Mouse (Mus musculus): ENCODE data around the gene Loxl4. TPM values are rescaled to one million over a fixed set of nuclear protein-coding genes. Genes with fewer than 3 reads are reported as not detected.

Loxl4 gene
- polyA plus RNA-seq, 1 experiment, result 13.3 TPM

DNA sequence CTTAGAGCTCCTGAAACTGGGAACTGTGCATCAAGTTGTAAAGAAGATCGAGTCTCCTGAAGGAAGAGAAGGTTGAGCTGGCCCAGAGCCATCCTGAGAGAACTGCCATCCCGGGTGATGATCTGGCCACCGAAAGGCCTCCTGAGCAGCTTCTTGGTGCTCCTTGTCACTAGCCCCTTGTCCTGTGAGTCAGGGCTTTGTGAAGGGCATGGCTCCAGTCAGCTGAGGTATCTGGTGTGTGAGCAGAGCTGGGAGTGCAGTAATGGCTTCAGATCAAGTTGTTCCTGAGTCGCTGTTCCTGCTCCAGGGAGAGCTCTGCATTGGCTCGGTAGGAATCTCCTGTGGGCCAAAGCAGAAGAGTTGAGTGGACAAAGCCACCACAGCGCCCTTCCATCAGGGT lies 17.5 kb downstream of the Loxl4 start:
- TF ChIP-seq CTCF (IDR thresholded peaks at IDR 0.05; ENCODE audit: borderline replicate concordance, insufficient read depth, low read length) (no peak), POLR2A (IDR thresholded peaks at IDR 0.05; ENCODE audit: low read depth, low read length) (no peak)
- Histone ChIP-seq H3K4me1 (ENCODE audit: control insufficient read depth, insufficient read depth, low read length) (no peaks in the 10 kb centered on the region), H3K27ac (ENCODE audit: insufficient read depth, low read length) (no peak overlapping the region), H3K4me3 (ENCODE audit: insufficient read depth, low read length) (no peak overlapping the region)

DNA sequence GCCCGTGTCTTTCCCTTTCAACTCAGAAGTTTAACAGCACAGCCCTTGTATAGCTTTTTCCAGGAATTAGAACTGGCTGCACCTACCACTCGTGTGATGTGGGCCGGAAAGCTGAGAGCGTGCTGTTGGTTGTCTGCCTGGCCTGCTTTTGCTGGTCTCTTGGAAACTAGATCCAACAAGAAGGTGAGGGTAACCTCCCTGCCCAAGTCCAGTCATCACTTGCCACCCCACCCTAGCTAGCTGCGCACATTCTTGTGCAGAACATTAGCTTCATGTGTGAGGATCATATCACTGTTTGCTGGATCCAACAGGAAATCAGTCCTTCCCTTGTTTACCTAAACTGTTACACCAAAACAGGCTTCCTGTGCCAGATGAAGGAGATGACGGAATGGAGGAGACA lies 19.2 kb downstream of the Loxl4 start:
- H3K4me1 ChIP-seq (ENCODE audit: control insufficient read depth, insufficient read depth, low read length), result 0 out of 2 replicates have a peak, but pooled peaks cover 1% of the 10 kb centered on the region
- no peak overlapping the region for H3K4me3 ChIP-seq (ENCODE audit: insufficient read depth, low read length)
- TF ChIP-seq POLR2A (IDR thresholded peaks at IDR 0.05; ENCODE audit: low read depth, low read length), result no peak
- TF ChIP-seq CTCF (IDR thresholded peaks at IDR 0.05; ENCODE audit: borderline replicate concordance, insufficient read depth, low read length), result no peak
- no peak overlapping the region for H3K27ac ChIP-seq (ENCODE audit: insufficient read depth, low read length)

DNA sequence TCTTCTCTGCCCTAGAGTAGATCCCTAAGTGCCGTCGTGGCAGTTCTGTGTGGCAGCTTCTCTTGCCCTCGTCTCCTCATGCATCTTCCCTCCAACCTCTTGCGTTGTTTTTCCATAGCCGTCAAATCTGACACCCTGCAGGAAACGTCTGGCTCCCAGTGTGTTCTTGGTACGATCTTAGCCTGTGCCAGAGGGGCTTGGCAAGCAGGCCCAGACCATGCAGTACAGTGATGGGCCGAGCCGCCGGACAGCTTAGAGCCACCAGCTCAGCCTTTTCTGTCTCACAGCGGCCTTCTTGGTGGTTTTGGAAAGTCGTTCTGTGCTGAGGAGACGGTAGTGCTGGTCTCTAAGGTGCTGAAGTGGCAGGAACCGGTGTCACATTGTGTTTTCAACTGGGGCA lies 21.1 kb downstream of the Loxl4 start:
- Histone ChIP-seq H3K4me1 (ENCODE audit: control insufficient read depth, insufficient read depth, low read length) (peaks cover 11% of the 10 kb centered on the region), H3K27ac (ENCODE audit: insufficient read depth, low read length) (no peak overlapping the region), H3K4me3 (ENCODE audit: insufficient read depth, low read length) (no peak overlapping the region)
- no peak for TF ChIP-seq POLR2A (IDR thresholded peaks at IDR 0.05; ENCODE audit: low read depth, low read length)
- TF ChIP-seq CTCF (IDR thresholded peaks at IDR 0.05; ENCODE audit: borderline replicate concordance, insufficient read depth, low read length), result no peak

DNA sequence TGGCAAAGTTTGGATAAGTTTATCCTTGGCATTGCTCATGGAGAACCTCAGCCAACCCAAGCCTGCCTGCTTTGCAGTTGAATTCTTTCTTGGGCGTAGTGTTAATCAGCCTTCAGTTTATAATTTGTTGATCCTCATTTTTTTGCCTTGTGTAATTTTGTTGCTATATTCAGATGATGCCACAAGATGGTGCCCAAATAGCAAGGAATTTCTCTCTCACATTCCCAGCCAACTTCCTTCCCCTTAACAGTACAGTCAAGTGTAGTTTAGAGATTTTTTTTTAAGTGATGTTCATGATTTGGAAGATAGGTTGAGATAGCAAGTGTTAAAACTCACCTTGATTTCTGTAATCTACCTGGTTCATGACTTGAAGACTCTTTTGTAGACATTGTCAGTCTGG lies 23.4 kb downstream of the Loxl4 start:
- Histone ChIP-seq H3K4me1 (ENCODE audit: control insufficient read depth, insufficient read depth, low read length) (peaks cover 11% of the 10 kb centered on the region), H3K4me3 (ENCODE audit: insufficient read depth, low read length) (no peak overlapping the region), H3K27ac (ENCODE audit: insufficient read depth, low read length) (no peak overlapping the region)
- TF ChIP-seq CTCF (IDR thresholded peaks at IDR 0.05; ENCODE audit: borderline replicate concordance, insufficient read depth, low read length) (no peak), POLR2A (IDR thresholded peaks at IDR 0.05; ENCODE audit: low read depth, low read length) (no peak)

DNA sequence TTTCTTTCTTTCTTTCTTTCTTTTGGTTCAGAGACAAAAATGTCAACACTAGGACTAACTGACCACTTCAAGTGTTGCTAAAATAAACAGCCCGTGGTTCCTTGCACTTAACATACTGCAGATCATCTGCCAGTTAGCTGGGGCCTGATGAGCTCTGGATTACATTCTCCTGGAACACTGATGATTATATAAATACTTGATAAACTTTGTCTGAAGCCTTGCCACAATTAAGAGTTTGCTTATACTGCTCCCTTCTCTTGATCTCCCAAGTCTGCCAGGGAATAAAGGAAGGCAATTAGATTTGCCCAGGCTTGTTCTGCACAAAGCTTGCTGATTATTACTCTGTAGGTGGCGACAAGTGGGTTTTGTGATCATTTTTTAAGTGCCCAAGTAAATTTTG lies 24.9 kb downstream of the Loxl4 start:
- H3K27ac ChIP-seq (ENCODE audit: insufficient read depth, low read length), result peak overlapping the region; percentile 90
- peaks cover 11% of the 10 kb centered on the region for H3K4me1 ChIP-seq (ENCODE audit: control insufficient read depth, insufficient read depth, low read length)
- H3K4me3 ChIP-seq (ENCODE audit: insufficient read depth, low read length), result no peak overlapping the region
- TF ChIP-seq POLR2A (IDR thresholded peaks at IDR 0.05; ENCODE audit: low read depth, low read length), result no peak
- TF ChIP-seq CTCF (IDR thresholded peaks at IDR 0.05; ENCODE audit: borderline replicate concordance, insufficient read depth, low read length), result no peak

DNA sequence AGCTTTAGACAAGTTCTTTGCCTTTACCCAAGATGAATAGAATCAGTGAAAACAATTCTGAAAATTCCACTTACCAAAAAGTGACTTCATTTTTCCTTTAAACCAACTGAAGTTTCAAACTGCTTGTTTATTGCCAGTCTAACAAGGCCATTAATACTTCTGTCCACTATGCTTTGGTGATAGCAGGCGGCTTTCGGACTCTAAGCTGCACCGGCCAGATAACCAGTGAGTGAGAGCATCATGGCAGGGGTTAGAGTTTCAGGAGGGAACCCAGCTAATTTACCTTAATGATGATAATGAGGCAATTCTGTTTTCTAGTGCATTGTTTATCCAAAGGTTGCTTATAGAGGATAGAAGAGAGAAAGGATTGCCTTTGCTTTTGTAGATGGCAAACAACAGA lies 28.4 kb downstream of the Loxl4 start:
- Histone ChIP-seq H3K4me3 (ENCODE audit: insufficient read depth, low read length) (no peak overlapping the region), H3K4me1 (ENCODE audit: control insufficient read depth, insufficient read depth, low read length) (peaks cover 11% of the 10 kb centered on the region), H3K27ac (ENCODE audit: insufficient read depth, low read length) (no peak overlapping the region)
- no peak for TF ChIP-seq CTCF (IDR thresholded peaks at IDR 0.05; ENCODE audit: borderline replicate concordance, insufficient read depth, low read length)

DNA sequence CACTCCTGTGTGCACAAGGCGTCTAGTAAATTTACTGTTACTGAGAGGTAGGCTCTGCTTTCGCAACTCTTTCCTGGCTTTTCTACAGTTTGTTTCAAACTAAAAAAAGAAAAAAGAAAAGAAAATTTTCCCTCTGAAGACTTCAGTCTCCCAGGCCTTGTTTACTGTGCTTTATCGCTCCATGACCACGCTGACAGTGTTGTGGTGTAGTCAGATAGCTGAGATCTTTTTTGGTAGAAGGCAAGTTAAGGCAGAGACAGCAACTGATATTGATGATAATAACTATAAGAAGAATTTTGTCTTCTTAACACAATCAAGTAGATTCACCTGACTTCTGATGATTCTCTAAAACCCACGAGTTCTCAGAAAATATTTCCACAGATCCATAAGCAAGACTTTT lies 28.9 kb downstream of the Loxl4 start:
- Histone ChIP-seq H3K4me3 (ENCODE audit: insufficient read depth, low read length) (no peak overlapping the region), H3K4me1 (ENCODE audit: control insufficient read depth, insufficient read depth, low read length) (peaks cover 11% of the 10 kb centered on the region), H3K27ac (ENCODE audit: insufficient read depth, low read length) (no peak overlapping the region)
- TF ChIP-seq CTCF (IDR thresholded peaks at IDR 0.05; ENCODE audit: borderline replicate concordance, insufficient read depth, low read length) (no peak), POLR2A (IDR thresholded peaks at IDR 0.05; ENCODE audit: low read depth, low read length) (no peak)

DNA sequence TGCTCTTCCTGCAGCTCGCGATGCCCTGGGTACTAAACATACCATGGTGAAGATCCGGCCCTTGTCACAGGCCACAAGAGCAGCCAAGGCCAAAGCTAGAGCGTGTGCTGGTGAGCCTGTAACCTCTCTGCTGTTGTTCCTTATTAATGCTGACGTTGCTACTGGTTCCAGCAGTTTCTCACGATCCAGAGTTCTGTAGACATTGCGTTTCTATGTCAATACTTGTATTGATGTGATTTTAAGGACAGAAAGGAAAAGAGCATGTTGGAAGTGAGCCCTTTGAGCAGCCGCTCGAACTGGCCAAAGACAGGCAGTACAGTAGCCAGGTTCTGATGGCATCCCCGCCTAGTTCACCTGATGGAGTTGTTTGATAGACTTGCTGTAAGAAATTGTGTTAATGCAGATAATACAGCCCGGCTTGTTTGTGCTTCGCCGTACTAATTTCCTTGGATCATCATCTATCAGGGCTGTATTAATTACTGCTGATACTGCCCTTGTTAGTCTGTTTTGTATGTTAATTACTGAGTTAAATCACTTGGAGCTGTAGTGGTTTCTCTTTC lies 29.7 kb downstream of the Loxl4 start:
- H3K27ac ChIP-seq (ENCODE audit: insufficient read depth, low read length), result no peak overlapping the region
- H3K4me3 ChIP-seq (ENCODE audit: insufficient read depth, low read length), result no peak overlapping the region
- H3K4me1 ChIP-seq (ENCODE audit: control insufficient read depth, insufficient read depth, low read length), result peaks cover 5% of the 10 kb centered on the region; the same call in 1 of the 2 replicates
- TF ChIP-seq CTCF (IDR thresholded peaks at IDR 0.05; ENCODE audit: borderline replicate concordance, insufficient read depth, low read length), result no peak
- no peak for TF ChIP-seq POLR2A (IDR thresholded peaks at IDR 0.05; ENCODE audit: low read depth, low read length)

DNA sequence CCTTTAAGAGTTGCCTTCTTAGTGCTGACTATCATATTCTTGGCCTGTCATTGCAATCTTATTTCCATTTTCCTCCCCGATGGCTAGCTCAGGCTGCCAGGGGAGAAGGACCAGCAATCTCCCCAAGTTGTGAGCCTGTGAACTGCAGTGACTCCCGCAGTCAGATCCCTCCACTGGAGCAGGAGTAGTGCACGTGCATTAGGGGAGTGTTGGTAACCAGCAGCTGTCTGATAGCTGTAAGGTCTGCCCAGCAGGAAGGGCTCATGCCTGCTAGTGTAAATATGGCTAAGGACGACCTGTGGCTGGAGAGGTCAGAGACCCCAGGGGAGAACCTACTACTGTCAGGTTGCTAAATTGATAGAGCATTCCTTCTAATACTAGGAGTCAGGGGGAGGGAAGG lies 31.9 kb downstream of the Loxl4 start:
- H3K4me3 ChIP-seq (ENCODE audit: insufficient read depth, low read length), result no peak overlapping the region
- TF ChIP-seq POLR2A (IDR thresholded peaks at IDR 0.05; ENCODE audit: low read depth, low read length) (no peak), CTCF (IDR thresholded peaks at IDR 0.05; ENCODE audit: borderline replicate concordance, insufficient read depth, low read length) (no peak)
- H3K27ac ChIP-seq (ENCODE audit: insufficient read depth, low read length), result no peak overlapping the region
- H3K4me1 ChIP-seq (ENCODE audit: control insufficient read depth, insufficient read depth, low read length), result no peaks in the 10 kb centered on the region

DNA sequence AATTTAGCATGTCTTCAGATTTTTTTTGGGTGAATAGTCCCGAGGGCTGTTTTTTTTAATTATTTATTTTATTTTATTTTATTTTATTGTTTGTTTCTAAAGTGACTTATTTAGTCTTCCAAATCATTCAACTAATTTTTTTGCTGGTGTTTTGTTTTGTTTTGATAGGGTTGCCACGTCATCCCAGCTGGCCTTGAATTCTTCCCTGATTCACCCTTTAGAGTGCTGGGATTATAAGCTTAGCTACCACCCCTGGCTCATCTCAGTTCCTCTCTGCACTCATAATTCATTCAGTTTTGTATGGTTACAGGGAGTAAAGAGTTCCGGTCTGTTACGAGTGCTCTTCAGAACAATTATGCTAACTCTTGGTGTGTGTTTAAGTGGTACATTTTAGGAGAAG lies 34.0 kb downstream of the Loxl4 start:
- H3K4me3 ChIP-seq (ENCODE audit: insufficient read depth, low read length), result no peak overlapping the region
- no peaks in the 10 kb centered on the region for H3K4me1 ChIP-seq (ENCODE audit: control insufficient read depth, insufficient read depth, low read length)
- TF ChIP-seq POLR2A (IDR thresholded peaks at IDR 0.05; ENCODE audit: low read depth, low read length) (no peak), CTCF (IDR thresholded peaks at IDR 0.05; ENCODE audit: borderline replicate concordance, insufficient read depth, low read length) (no peak)
- no peak overlapping the region for H3K27ac ChIP-seq (ENCODE audit: insufficient read depth, low read length)

DNA sequence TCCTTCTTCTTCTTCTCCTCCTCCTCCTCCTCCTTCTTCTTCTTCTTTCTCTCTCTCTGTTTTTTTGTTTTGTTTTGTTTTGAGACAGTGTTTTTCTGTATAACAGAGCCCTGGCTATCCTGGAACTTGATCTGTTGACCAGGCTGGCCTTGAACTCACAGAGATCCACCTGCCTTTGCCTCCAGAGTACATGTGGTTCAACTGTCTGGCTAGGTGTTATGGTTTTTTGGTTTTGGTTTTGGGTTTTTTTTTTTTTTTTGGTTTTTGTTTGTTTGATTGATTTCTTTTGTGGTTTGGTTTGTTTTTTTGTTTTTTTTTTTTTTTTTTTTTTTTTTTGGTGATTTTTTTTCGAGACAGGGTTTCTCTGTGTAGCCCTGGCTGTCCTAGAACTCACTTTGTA lies 35.8 kb downstream of the Loxl4 start:
- Histone ChIP-seq H3K4me1 (ENCODE audit: control insufficient read depth, insufficient read depth, low read length) (no peaks in the 10 kb centered on the region), H3K4me3 (ENCODE audit: insufficient read depth, low read length) (no peak overlapping the region), H3K27ac (ENCODE audit: insufficient read depth, low read length) (no peak overlapping the region)
- no peak for TF ChIP-seq POLR2A (IDR thresholded peaks at IDR 0.05; ENCODE audit: low read depth, low read length)
- TF ChIP-seq CTCF (IDR thresholded peaks at IDR 0.05; ENCODE audit: borderline replicate concordance, insufficient read depth, low read length), result no peak
